Mouse (Mus musculus) skeletal muscle tissue, adult 2 months (tissue): ENCODE data around the gene Rab5if.
"Not testable (repeated sequence)": the region's sequence is repeated elsewhere in the genome, so short reads cannot be mapped to it uniquely, and the experiment has no call there.

ENCODE experiments used
- DNase-seq: peaks from one replicate; pipeline ENCODE4 v3.0.0-alpha.2; 2012; ENCODE audit warnings: low read depth, low spot score

Gene Rab5if

GRCm38 (mm10) chr2:156853999-156854771 lies 8.7 kb upstream of the Rab5if start:
- not testable (repeated sequence) for DNase-seq

DNA sequence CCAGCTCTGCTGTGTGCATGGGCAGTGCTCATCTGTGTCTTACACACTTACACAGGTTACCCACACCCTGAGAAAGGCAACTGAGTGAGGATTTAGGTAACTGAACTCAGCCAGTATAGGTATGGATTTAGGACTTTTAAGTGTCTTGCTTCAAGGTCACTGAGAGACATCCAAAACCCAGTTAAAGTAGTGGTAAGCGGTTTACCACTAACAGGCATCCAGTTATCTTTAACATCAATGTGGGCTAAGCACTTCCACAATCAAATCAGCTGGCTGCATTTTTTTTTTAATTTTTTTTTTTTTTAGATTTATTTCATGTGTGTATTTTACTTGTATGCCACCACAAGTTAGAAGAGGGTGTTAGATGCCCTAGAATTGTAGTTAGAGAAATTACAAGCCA lies 6.6 kb upstream of the Rab5if start:
- no peak for DNase-seq

DNA sequence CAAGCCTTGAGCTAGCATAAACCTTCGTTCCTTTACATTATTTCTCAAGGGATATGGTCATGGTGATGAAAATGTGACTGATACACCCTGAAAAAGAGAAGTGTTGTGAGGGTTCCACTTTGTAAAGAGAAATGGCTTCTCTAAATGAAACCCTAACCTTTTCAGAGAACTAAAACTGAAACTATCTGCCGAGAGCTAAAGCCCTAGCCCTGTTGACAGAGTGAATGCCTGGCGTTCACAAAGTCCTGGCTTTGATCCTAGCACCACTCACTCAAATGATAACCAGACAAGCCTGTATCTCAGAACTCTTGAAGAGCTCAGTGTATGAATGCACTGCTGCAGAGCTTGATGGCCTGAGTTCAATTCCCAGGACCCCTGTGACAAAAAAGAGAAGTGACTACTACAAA lies 5.5 kb upstream of the Rab5if start:
- no peak for DNase-seq

DNA sequence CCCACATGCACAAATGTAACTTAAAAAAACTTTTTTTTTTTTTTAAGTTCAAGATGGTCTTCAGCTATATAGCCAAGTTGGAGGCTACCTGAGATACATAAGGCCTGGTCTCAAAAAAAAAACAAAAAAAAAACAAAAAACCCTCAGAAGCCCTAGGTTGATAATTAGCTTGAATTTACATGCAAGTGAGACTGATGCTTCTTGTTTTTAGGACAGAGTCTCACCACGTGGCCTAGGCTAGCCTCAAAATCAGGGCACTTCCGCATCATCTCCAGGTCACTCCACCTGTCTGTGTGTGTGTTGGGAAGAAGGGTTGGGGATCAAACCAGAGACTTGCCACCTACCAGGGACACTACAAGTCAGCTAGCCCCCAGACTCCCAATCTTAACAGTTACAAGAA lies 5.1 kb upstream of the Rab5if start, which contains the start of gene 4930518I15Rik:
Gene 4930518I15Rik, minus strand, starts transcription at position 112 of the 400 bp plus-strand sequence.
- no peak for DNase-seq

- no peak for DNase-seq
Measured at GRCm38 (mm10) chr2:156858671-156859070, 4.3 kb upstream of the Rab5if start.

DNA sequence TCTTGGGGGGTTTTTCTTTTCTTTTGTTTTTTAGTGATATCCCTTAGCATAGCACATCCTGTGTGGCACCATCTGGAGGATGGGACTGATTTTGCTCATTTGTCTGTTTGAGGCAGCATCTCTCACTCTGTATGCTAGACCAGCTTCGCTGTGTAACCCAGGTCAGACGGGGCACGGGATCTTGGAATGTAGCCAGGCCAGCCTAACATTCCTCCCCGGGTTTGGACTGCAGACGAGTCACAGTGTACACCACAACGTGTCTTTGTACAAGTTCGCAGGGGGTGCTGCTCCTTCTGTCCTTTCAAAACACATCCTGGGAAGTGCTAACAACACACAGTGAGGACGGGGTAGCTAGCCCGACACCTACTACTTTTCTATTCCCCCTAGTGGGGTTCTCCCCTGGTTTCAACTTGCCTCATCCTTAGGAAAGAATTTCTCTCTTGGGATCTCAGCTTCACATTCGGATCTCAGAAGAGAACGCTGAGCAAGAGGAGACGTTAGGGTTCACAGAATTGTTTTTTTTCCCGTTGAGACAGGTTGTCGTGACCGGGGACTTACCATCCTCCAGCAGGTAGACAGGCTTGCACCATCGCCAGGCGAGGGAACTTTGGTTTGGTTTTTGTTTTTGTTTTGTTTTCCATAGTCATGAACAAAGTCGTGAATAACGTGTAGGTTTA lies 749 bp upstream of the Rab5if start:
- no peak for DNase-seq

- no peak for DNase-seq
Measured at GRCm38 (mm10) chr2:156863487-156864160, 696 bp downstream of the Rab5if start.

- no peak for DNase-seq
Measured at GRCm38 (mm10) chr2:156864481-156864880, 1.6 kb downstream of the Rab5if start.

- DNase-seq, result no peak
Measured at GRCm38 (mm10) chr2:156868994-156869393, 6.1 kb downstream of the Rab5if start.

DNA sequence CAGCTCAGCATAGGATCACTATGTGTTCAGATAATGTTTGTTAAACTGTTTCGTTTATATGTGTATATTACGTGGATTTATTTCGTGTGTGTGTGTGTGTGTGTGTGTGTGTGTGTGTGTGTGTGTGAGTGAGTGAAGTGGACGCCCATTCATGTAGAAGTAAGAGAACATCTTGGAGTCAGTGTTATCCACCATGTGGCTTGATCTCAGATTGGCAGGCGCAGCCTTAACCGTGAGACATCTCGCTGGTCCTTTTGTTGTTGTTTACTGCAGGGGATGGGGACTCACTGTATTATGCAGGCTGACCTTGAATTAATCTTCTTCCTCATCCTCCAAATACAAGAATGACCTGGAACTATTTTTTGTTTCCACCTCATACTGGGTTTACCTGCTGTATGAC lies 6.6 kb downstream of the Rab5if start:
- no peak for DNase-seq

DNA sequence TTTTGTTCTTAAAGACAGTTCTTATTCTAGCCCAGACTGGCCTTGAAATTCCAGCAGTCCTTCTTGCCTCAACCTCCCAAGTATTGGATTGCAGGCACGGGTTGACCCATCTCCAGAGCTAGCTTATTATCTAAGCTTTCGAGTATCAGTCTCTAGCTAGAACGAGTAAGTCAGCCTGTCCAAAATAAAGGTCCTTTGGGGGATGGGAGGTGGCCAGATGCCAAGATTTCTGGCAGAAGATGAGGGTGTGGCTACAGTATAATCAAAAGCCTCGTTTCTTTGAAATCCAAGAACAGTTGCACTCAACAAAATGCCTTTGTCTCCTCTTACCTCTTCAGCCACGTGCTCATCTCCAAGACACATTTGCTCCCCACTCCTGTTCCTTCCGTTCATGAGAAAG lies 7.6 kb downstream of the Rab5if start:
- no peak for DNase-seq

GRCm38 (mm10) chr2:156873629-156874028 lies 10.7 kb downstream of the Rab5if start:
- DNase-seq, result no peak

DNA sequence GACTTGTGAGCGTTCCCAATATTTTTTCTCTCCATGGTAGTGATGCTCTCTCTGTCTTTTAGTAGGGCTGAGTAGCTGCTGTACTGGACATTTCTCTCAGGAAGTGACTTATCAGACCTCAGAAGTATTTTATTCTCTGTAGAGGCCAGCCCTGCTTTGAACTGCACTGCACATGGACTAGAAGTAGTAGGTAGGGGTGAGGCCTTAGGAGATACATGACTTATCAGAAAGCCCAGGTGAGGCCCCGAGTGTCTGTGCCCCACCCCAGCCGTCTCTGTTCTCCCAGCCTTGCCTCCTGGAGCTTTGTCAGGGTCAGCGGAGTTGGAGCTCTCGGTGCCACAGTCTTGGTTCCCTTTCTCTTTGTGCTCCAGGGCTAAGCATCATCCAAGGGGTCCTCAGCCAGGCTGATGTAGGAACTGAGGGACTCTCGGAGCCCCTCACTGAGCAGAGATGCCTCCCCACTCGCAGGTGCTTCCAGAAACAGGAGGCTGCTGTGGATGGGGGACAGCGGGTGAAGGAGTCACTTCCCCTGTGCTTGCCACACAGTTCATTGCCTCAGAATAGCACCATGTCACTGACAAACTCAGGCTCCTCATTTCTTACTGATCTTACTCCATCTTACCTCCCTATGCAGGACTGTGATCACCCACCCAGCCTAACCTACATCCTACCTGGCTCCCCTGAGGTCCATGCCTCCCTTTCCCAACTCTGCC lies 11.3 kb downstream of the Rab5if start:
- no peak for DNase-seq

- DNase-seq, result no peak
Measured at GRCm38 (mm10) chr2:156874760-156875510, 12.0 kb downstream of the Rab5if start.

DNA sequence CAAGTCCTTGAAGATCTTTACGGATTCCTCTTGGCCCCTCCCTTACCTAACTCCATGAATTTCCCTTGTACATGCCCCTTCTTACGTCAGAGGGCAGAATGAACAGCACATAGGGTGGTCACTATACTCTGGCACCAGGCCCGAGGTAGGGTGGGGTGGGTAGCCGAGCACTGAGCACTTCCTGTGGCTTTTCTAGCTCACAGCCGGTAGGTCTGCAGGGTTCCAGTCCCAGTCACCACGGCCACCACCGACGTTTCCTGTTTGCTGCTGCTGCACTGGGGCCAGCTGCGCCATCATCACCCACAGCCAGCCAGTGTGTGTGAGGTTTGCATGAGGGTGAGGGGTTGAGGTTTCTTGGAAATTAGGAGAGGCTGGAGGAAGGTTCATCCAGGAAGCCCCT lies 14.8 kb downstream of the Rab5if start:
- DNase-seq, result no peak

GRCm38 (mm10) chr2:156879541-156879940 lies 16.6 kb downstream of the Rab5if start:
- DNase-seq, result no peak

DNA sequence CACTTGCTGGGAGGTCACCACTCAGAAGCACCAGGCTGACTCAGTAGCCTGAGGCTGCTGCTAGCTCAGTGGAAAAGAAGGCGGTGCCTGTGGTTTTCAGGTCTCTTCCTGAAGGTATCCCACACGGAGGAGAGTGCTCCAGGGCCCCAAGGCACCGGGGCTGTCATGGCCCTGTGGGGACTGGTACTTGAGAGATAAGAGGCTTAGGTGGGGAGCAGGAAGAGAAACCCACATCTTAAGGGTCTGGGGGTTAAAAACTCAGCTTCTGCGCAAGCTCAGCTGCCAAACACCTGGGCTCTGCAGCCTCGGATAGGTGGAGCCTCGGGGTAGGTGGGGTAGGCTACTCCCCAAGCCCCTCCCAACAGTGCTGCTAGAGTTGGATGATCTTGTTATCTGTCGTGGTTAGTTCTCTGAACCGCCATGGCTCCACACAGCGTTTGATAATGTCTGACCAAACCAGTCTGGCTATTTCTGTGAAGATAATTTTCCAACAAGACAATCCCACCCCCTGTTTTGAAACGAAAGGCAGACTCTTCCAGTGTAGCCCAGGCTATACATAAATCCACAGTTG lies 19.6 kb downstream of the Rab5if start:
- DNase-seq, result no peak

- no peak for DNase-seq
Measured at GRCm38 (mm10) chr2:156884396-156885211, 21.7 kb downstream of the Rab5if start.

- not testable (repeated sequence) for DNase-seq
Measured at GRCm38 (mm10) chr2:156885666-156886065, 22.7 kb downstream of the Rab5if start.

GRCm38 (mm10) chr2:156886084-156886631 lies 23.2 kb downstream of the Rab5if start:
- no peak for DNase-seq
